Mouse (Mus musculus) cerebellum, postnatal 25 days (tissue): ENCODE data around the gene Rfpl4.
"Not testable (repeated sequence)": the region's sequence is repeated elsewhere in the genome, so short reads cannot be mapped to it uniquely, and the experiment has no call there.

Experiments used
- DNase-seq, 2 experiments: peaks; one replicate each; pipeline ENCODE4 v3.0.0; 2021; ENCODE audit warnings: mixed read lengths in 2 of 2

Gene Rfpl4

GRCm38 (mm10) chr7:5116850-5117249 lies at the start of gene Rfpl4:
Gene Rfpl4 (minus strand): TSS chr7:5116950.
- DNase-seq, result no peak

DNA sequence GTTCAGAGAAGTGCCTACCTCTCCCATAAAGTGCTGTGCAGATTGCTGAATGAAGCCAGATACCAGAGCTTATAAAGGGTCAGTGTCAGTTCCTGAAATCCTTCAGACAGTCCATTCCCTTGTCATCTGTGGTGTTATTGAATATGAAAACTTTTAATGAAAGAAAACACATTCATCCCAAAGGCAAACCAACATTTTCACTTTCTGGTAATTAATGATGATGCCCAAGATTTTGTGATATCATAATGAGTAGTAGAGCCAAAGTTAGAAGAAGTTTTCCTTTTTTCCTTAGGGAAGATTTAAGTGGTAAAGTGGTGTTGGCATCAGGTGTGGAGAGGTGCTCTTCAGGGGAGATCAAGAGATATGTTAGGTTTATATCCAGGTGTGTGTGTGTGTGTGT lies 32.8 kb upstream of the Rfpl4 start, which contains the start of gene Vmn1r55:
TSS of gene Vmn1r55 (minus strand) at position 101 of the 400 bp plus-strand sequence.
- not testable (repeated sequence) for DNase-seq

DNA sequence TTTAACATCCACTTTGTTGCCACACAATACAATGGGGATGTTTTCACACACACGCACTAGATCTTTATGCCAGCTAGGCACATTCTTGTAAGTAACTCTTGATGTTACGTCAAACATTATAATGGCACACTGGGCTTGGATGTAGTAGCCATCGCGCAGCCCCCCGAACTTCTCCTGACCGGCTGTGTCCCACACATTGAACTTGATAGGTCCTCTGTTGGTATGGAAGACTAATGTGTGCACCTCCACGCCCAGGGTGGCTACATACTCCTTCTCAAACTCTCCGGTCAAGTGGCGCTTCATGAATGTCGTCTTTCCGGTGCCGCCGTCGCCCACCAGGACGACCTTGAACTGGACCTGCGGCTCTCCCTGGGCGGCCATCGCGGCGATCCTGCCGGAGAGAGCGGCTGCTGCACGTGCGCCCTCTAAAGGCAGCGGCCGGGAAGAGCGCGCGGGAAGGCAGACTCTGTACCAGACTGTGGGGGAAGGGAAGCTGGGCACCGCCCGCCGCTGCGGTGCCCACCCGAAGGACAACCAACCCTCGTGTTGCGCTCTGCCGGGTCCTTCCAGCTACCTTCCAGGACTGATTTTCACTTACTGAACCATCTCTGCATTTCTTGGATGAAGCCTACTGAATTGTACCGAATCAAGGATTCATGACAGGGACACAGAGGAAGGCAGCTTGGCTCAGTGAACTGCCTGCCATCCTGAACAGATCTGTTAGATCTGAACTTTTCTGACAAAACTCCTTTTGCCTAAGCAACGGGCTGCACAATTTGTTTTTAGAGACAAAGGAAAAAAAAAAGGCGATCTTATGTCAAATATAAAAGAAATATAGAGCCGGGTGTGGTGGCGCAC lies 9.0 kb upstream of the Rfpl4 start, which contains the start of gene Rasl2-9:
TSS of gene Rasl2-9 (minus strand) at position 402 of the 858 bp plus-strand sequence.
- DNase-seq, result peak; percentile 82 to 90

DNA sequence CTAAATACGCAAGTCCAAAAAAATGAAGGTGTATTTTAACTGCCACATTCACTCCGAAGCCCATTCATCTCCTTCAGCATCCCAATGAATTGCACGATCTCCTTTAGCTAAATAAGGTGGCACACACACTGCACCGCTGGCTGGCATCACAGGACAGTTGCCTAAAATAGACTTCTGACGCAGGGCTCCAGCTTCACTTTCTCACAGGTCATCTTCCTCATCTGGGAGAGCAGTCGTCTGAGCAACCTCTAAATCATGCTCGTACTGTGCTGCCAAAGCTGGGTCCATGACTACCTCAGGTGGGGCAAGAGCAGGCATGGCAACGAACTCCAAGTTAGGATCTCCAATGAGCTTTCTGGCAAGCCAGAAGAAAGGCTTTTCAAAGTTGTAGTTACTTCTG lies 8.3 kb upstream of the Rfpl4 start:
- no peak for DNase-seq

DNA sequence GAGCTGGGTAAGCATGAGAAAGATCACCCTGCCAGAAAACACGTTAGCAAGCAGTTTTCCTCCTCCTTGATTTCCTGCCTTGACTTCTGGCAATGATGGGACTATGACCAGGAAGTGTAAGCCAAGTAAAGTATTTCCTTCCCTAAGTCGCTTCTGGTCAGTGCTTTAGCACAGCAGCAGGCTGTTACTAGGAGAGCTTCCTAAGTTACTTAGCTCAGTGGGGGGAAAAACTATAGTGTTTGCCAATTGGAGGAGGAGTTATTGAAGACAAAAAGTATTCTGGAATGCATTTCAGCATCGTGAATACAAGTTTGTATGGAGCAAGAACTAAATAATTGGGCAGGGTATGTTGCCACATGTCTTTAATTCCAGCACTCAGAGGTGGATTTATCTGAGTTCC lies 4.0 kb downstream of the Rfpl4 start:
- DNase-seq, result no peak

DNA sequence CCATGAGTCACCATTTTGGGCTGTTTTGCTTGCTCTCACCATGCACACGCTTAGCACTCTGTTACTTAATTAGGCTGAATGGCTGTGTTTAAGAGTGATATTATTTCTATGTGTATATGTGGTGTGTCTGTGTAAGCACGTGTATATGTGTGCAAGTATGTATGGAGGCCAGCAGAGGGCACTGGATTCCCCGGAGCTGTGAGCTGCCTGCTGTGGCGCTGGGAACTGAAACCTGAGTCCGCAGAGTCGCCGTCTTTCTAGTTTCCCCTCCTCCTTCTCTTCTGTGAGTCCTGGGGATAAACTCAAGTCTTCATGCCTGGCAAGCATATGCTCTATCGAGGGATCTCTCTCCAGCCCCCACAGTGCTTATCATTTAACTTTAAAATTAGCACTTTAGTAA lies 7.4 kb downstream of the Rfpl4 start:
- no peak for DNase-seq

DNA sequence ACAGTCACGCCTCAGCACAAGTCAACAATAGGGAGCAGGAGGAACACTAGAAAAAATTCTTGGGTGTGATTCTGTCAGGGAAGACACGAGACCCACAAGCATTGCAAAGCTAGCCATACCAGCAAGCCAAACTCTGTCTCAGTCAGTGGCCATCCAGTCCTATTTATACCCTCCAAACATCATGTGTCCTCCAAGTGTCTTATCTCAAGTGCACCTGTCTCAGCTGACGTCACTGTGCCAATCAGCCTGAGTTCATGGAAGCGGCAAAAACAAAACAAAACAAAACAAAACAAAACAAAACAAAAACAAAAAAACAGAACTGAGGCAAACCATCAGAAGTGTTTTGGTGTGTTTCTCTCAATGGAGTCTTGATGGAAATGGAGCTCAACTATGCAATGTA lies 8.5 kb downstream of the Rfpl4 start:
- DNase-seq, result no peak

DNA sequence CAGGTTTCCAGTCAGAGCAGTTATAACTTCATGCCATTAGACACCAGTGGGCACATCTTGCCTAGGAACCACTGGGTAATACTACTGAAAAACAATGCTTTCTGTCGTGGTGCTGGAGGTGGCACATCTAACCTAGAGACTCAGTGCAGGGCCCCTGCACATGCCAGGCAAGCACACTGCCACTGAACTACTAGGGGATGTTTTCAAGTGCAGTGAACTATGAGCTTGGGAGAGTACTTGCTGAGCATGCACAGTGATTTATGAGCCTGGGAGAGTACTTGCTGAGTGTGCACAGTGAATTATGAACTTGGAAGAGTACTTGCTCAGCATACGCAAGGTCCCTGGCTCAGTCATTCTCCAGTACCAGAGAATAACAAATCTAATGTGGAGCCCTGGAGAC lies 14.2 kb downstream of the Rfpl4 start:
- DNase-seq, result no peak

DNA sequence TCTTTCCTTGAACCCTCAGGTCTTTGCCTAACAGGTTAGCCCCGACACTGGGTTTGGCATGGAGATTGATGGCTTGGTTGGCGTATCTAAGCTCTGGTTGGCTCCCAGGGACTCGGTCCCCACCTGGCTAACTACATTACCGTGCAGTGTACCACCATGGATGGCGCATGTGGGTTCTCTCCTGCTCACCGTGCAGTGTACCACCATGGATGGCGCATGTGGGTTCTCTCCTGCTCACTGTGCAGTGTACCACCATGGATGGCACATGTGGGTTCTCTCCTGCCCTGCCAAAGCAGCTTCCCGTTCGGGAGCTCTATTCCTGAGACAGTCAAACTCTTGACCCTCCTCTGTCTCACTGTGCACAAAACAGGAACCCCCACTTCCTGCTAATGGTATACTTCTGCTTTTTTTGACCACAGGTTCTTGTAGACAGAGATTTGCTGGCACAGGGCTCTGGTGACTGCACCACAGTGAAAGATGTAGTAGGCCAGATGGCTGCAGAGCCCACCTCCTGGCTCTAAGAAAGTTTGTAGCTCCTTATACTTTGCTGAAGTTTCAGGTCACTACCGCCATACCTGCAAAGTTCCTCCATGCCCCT lies 15.6 kb downstream of the Rfpl4 start:
- DNase-seq, result no peak

- no peak for DNase-seq
Observed at GRCm38 (mm10) chr7:5099796-5100195, 17.0 kb downstream of the Rfpl4 start.

DNA sequence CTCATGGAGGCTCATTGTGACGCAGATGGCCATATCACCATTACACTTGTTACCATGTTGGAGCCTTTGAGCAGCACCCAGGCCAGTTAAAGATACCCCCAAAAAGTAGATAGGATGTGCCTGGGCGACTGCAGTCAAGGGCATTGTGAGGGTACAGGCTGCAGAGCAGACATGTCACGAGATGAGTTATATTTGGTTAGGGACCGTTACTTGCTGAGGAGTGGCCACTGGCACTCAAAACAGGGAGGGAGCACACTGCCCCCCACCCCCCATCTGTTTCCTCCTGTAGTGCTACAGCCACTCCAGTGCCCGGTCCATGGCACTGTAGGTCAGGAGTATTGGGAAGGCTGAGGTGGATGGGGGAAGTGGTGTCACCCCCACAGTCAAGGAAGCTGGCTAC lies 18.0 kb downstream of the Rfpl4 start:
- no peak for DNase-seq

DNA sequence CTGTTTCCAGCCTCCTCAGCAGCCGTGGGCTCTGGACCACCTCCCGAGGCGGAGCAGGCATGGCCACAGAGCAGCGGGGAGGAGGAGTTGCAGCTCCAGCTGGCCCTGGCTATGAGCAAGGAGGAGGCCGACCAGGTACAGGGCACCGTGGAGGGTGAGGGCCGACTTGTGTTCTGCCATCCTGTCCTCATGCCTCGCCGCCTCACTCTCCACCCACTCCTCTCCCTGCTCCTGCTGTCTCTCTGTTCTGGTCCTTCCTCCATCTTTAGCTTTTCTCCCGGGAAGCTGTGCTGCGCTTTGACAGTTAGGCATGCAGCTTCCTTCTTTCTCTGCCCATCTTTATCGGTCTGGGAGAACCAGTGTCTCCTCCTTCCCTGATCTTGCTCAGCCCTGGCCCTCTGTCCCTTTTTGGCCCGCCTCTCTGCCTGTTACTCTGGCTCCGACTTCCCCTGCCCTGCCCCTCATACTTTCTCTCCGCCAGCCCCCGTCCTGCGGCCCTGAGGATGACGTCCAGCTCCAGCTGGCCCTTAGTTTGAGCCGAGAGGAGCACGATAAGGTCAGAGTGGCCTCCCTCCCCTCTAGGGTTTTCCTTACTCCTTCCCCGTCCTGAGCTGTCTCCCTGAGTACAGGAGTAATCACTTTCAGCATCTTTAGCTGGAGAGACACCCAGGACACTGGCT lies 23.8 kb downstream of the Rfpl4 start:
- DNase-seq, result no peak

DNA sequence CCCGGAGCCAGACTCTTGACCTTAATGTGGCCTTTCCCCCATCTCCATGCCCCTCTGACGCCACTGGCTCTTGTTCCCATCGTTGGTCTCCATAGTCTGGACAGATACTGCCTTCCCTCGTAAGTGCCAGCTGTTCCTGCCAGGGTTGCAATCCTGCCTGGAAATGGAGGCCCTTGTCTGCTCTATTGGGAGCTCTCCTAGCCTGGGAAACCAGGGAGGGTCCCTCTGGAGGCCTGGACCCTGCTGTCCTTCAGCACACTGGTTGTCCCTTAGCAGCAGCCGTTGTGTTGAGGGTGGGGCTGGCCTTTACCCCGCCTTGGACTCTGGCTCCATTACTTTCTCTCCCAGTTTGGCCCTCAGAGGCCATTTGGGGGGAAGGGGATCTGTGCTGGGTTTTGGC lies 24.4 kb downstream of the Rfpl4 start:
- no peak for DNase-seq

GRCm38 (mm10) chr7:5091008-5091728 lies 25.6 kb downstream of the Rfpl4 start:
- no peak for DNase-seq

- DNase-seq, result no peak
Observed at GRCm38 (mm10) chr7:5089853-5090252, 26.9 kb downstream of the Rfpl4 start.

DNA sequence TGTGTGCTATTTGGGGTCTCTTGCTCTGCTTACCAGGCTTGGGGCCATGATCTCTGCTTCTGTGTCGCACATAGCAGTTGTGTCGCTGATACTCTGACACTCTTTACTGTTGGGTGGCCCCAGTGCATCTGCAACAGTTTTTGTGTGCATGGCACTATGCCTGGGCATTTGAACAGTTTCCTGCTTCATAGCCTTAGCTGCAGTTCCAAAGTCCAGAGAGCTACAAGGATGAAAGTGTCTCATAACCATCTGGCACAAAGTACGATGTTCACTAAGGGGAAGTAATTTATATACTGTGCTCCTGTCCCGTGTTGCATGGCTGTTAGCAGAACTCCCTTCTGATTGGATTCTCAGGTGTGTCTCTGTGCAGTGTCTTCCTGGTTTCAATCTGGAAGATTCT lies 28.9 kb downstream of the Rfpl4 start:
- DNase-seq, result no peak

DNA sequence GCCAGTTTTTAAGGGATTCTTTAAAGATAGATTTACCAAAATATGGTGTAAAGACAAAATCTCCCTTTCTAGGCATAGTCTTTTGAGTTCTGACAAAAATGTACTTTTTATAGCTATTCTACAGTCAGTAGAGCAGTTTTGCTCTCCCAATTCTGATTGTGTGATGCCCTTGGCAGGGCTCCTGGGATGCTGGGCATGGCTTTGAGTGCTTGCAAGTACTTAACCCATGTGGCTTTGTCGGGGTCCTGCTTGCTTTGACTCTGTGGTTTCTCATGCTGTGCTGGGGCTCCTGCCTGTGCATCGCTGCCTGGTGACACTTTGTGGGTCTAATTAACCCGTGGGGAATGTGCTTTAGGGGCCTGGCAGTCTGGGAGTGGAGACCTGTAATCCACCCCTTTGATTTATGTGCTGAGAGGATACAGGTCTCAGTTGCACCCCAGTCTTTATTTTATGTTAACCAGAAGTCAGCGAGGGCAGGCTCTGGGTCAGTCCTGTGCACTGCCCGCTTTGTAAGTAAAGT lies 29.8 kb downstream of the Rfpl4 start:
- no peak for DNase-seq

GRCm38 (mm10) chr7:5085512-5085911 lies 31.2 kb downstream of the Rfpl4 start:
- no peak for DNase-seq

DNA sequence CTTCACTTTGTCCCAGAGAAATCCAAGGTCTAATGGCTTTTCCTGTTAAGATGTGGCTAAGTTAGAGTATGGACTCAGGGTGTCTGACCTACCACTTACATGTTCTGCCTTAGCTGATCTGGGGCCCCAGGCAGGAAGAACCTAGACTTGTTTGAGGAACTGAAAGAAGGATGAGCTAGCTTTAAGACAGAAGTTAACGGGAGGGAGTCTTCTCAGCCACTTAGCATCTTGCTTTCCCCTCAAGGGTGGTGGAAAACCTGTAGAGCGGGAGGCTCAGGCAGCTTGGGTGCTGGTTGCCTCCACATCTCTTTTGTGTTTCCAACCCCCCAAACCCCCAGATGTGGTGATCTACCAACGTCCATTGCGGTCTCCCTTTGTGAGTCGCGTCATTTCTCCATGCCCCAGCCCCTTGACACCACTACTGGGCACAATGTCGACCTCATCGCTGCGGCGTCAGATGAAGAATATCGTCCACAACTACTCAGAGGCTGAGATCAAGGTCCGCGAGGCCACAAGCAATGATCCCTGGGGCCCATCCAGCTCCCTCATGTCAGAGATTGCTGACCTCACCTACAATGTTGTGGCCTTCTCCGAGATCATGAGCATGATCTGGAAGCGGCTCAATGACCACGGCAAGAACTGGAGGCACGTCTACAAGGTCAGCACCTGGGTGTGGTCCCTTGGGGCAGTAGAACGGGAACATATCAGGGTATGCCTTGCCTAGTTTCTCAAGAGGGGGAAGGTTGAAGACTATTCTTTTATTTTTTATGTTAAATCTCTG lies 33.2 kb downstream of the Rfpl4 start:
- DNase-seq, result no peak

GRCm38 (mm10) chr7:5081939-5082338 lies 34.8 kb downstream of the Rfpl4 start:
- no peak for DNase-seq

DNA sequence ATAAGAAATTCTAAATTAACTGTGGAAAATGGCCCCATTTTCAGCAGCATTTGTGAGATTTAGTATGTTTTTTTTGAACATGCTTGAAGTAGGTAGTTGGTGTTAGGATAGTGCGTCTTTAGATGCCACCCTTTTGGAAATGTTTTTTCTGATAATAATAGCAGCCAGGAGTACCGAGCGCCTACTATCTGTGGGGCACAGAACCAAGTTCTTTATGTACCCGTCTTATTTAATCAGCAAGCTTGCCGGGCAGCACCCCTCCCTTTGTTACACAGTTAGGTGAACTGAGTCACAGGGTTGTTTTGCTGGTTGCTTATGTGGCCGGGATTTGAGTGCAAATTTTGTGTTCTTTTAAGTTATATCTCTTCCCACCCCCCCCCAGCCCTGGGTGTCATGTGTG lies 35.5 kb downstream of the Rfpl4 start:
- DNase-seq, result no peak

GRCm38 (mm10) chr7:5080815-5081214 lies 35.9 kb downstream of the Rfpl4 start:
- no peak for DNase-seq
